Mouse (Mus musculus) midbrain, embryonic 13.5 days (tissue): ENCODE measurements around the gene Gm20716. TPM values are rescaled to one million over a fixed set of nuclear protein-coding genes. Genes with fewer than 3 reads are reported as not detected.
A peak's percentile ranks its signal among the peaks of the same experiment; 100 is the strongest.
"Not testable (repeated sequence)": the region's sequence is repeated elsewhere in the genome, so short reads cannot be mapped to it uniquely, and the experiment has no call there.

ENCODE experiments used
- ATAC-seq: fragments of 200-750 bp; cut with Nextera tagmentation; 2 replicates; pipeline ENCODE4 v1.8.0; 2017; ENCODE audit warnings: mild to moderate bottlenecking, moderate TSS enrichment, moderate library complexity
- H3K27ac ChIP-seq: fragments of 300-500 bp; sonication (generic); 2 replicates; pipeline ENCODE4 v1.5.1; 2015; ENCODE audit warnings: inconsistent platforms, mild to moderate bottlenecking, moderate library complexity
- H3K27me3 ChIP-seq: fragments of 300-500 bp; sonication (generic); 2 replicates; pipeline ENCODE4 v1.6.1; 2015; ENCODE audit warnings: mild to moderate bottlenecking, inconsistent platforms
- H3K36me3 ChIP-seq: fragments of 300-500 bp; sonication (generic); 2 replicates; pipeline ENCODE4 v1.6.1; 2015; ENCODE audit warnings: mild to moderate bottlenecking, inconsistent platforms
- H3K4me1 ChIP-seq: fragments of 300-500 bp; sonication (generic); replicated peaks from 2 replicates; pipeline ENCODE4 v1.6.1; 2015; ENCODE audit warnings: inconsistent platforms
- H3K4me2 ChIP-seq: fragments of 300-500 bp; sonication (generic); replicated peaks from 2 replicates; pipeline ENCODE4 v1.6.1; 2015; ENCODE audit warnings: moderate library complexity, mild to moderate bottlenecking, inconsistent platforms
- H3K4me3 ChIP-seq: fragments of 300-500 bp; sonication (generic); replicated peaks from 2 replicates; pipeline ENCODE4 v1.5.1; 2015; ENCODE audit warnings: mild to moderate bottlenecking, inconsistent platforms
- H3K9ac ChIP-seq: fragments of 300-500 bp; sonication (generic); replicated peaks from 2 replicates; pipeline ENCODE4 v1.6.1; 2015; ENCODE audit warnings: mild to moderate bottlenecking, inconsistent platforms
- H3K9me3 ChIP-seq: fragments of 300-500 bp; sonication (generic); 2 replicates; pipeline ENCODE4 v1.6.1; 2016; ENCODE audit warnings: mild to moderate bottlenecking, inconsistent platforms
- WGBS: fragments of 180-500 bp; shearing (Covaris S2); methylation state at CpG from one replicate; pipeline ENCODE4 v1.1.7; 2015; 5-methylcytosine and 5-hydroxymethylcytosine counted together
- polyA plus RNA-seq: library from polyadenylated mRNA; unstranded; fragments of >200 nt; fragmentation: Nextera tagmentation; extraction: Ambion mirVana; gene quantifications from 2 replicates; pipeline ENCODE4 v1.2.1, GENCODE M21; 2015

Gm20716 gene
- polyA plus RNA-seq, 1 experiment from 2014 or later, result 29.1 TPM

GRCm38 (mm10) chr2:168158911-168159711 lies 71.1 kb downstream of the Gm20716 start:
- H3K27ac ChIP-seq, result peak overlapping the region; percentile 25; the same call in 1 of the 2 replicates
- peak overlapping the region; percentile 50 for H3K4me2 ChIP-seq

GRCm38 (mm10) chr2:168157974-168158373 lies 72.2 kb downstream of the Gm20716 start:
- not testable (repeated sequence) for ATAC-seq

More at GRCm38 (mm10) chr2:168158911-168159711, 71.1 kb downstream of the Gm20716 start:
- Histone ChIP-seq H3K27me3 (0 out of 2 replicates have a peak, but pooled peaks cover 11% of the 10 kb centered on the region), H3K4me1 (peaks cover 40% of the 10 kb centered on the region), H3K4me3 (peak overlapping the region; percentile 24), H3K36me3 (no peaks in the 10 kb centered on the region), H3K9ac (peak overlapping the region; percentile 61), H3K9me3 (no peaks in the 10 kb centered on the region)
- WGBS, result 3% methylated on average over 25 of the region's 25 CpGs
- peak; percentile 66; the same call in 1 of the 2 replicates for ATAC-seq

GRCm38 (mm10) chr2:168156361-168156760 lies 73.8 kb downstream of the Gm20716 start:
- Histone ChIP-seq H3K27ac (no peak overlapping the region), H3K36me3 (no peaks in the 10 kb centered on the region), H3K9me3 (no peaks in the 10 kb centered on the region), H3K4me1 (peaks cover 34% of the 10 kb centered on the region), H3K4me3 (no peak overlapping the region), H3K9ac (no peak overlapping the region), H3K27me3 (0 out of 2 replicates have a peak, but pooled peaks cover 11% of the 10 kb centered on the region), H3K4me2 (no peak overlapping the region)
- 21% methylated on average over 14 of the region's 14 CpGs for WGBS
- ATAC-seq, result no peak

More at GRCm38 (mm10) chr2:168157974-168158373, 72.2 kb downstream of the Gm20716 start:
- Histone ChIP-seq H3K27me3 (0 out of 2 replicates have a peak, but pooled peaks cover 11% of the 10 kb centered on the region), H3K4me1 (peaks cover 41% of the 10 kb centered on the region)
- H3K4me3 ChIP-seq, H3K9ac ChIP-seq, H3K36me3 ChIP-seq, H3K27ac ChIP-seq, H3K9me3 ChIP-seq, H3K4me2 ChIP-seq: not testable (repeated sequence)
- 63% methylated on average over 10 of the region's 11 CpGs for WGBS

- Histone ChIP-seq H3K4me1 (peaks cover 32% of the 10 kb centered on the region), H3K27ac (no peak overlapping the region)
- WGBS, result 86% methylated on average over 7 of the region's 7 CpGs
Measured at GRCm38 (mm10) chr2:168155666-168156065, 74.5 kb downstream of the Gm20716 start.

GRCm38 (mm10) chr2:168154090-168154881 lies 75.9 kb downstream of the Gm20716 start:
- Histone ChIP-seq H3K36me3 (no peaks in the 10 kb centered on the region), H3K4me3 (no peak overlapping the region), H3K9me3 (no peaks in the 10 kb centered on the region), H3K4me1 (peaks cover 26% of the 10 kb centered on the region), H3K27ac (peak overlapping the region; percentile 68), H3K9ac (peak overlapping the region; percentile 7; the same call in 1 of the 2 replicates), H3K27me3 (no peaks in the 10 kb centered on the region), H3K4me2 (peak overlapping the region; percentile 27)
- 21% methylated on average over 13 of the region's 14 CpGs for WGBS
- peak; percentile 91 for ATAC-seq

More at GRCm38 (mm10) chr2:168155666-168156065, 74.5 kb downstream of the Gm20716 start:
- no peak for ATAC-seq
- Histone ChIP-seq H3K9ac (no peak overlapping the region), H3K4me3 (no peak overlapping the region), H3K36me3 (no peaks in the 10 kb centered on the region), H3K4me2 (no peak overlapping the region), H3K27me3 (0 out of 2 replicates have a peak, but pooled peaks cover 10% of the 10 kb centered on the region), H3K9me3 (no peaks in the 10 kb centered on the region)

GRCm38 (mm10) chr2:168149241-168149640 lies 80.9 kb downstream of the Gm20716 start:
- H3K27ac ChIP-seq, result no peak overlapping the region
- no peaks in the 10 kb centered on the region for H3K36me3 ChIP-seq
- H3K4me2 ChIP-seq, result no peak overlapping the region
- H3K4me3 ChIP-seq, result no peak overlapping the region
- H3K4me1 ChIP-seq, result peaks cover 7% of the 10 kb centered on the region
- no peaks in the 10 kb centered on the region for H3K9me3 ChIP-seq
- no peak for ATAC-seq
- no peak overlapping the region for H3K9ac ChIP-seq
- no peaks in the 10 kb centered on the region for H3K27me3 ChIP-seq
- 91% methylated on average over 8 of the region's 8 CpGs for WGBS

GRCm38 (mm10) chr2:168147722-168148432 lies 82.3 kb downstream of the Gm20716 start:
- WGBS, result 70% methylated on average over 22 of the region's 22 CpGs
- Histone ChIP-seq H3K9ac (no peak overlapping the region), H3K36me3 (no peaks in the 10 kb centered on the region), H3K27ac (no peak overlapping the region), H3K4me2 (no peak overlapping the region), H3K27me3 (no peaks in the 10 kb centered on the region), H3K4me3 (no peak overlapping the region), H3K9me3 (no peaks in the 10 kb centered on the region), H3K4me1 (peaks cover 14% of the 10 kb centered on the region)
- no peak for ATAC-seq

- no peak overlapping the region for H3K9ac ChIP-seq
Measured at GRCm38 (mm10) chr2:168145437-168145836, 84.7 kb downstream of the Gm20716 start.

GRCm38 (mm10) chr2:168143794-168144193 lies 86.4 kb downstream of the Gm20716 start:
- H3K27ac ChIP-seq, result no peak overlapping the region
- WGBS, result 28% methylated on average over 5 of the region's 5 CpGs
- peaks cover 14% of the 10 kb centered on the region for H3K4me1 ChIP-seq
- no peaks in the 10 kb centered on the region for H3K36me3 ChIP-seq
- no peak overlapping the region for H3K4me3 ChIP-seq
- no peak overlapping the region for H3K9ac ChIP-seq
- ATAC-seq, result peak; percentile 58; the same call in 1 of the 2 replicates
- no peaks in the 10 kb centered on the region for H3K27me3 ChIP-seq
- no peak overlapping the region for H3K4me2 ChIP-seq
- no peaks in the 10 kb centered on the region for H3K9me3 ChIP-seq

More at GRCm38 (mm10) chr2:168145437-168145836, 84.7 kb downstream of the Gm20716 start:
- H3K4me1 ChIP-seq, result peaks cover 14% of the 10 kb centered on the region
- no peaks in the 10 kb centered on the region for H3K9me3 ChIP-seq
- H3K4me3 ChIP-seq, result no peak overlapping the region
- no peak overlapping the region for H3K27ac ChIP-seq
- H3K36me3 ChIP-seq, result no peaks in the 10 kb centered on the region
- 78% methylated on average over 2 of the region's 2 CpGs for WGBS
- H3K27me3 ChIP-seq, result no peaks in the 10 kb centered on the region
- no peak for ATAC-seq
- H3K4me2 ChIP-seq, result no peak overlapping the region

GRCm38 (mm10) chr2:168137161-168137560 lies 93.0 kb downstream of the Gm20716 start:
- 66% methylated on average over 15 of the region's 15 CpGs for WGBS
- Histone ChIP-seq H3K4me1 (peaks cover 4% of the 10 kb centered on the region; the same call in 1 of the 2 replicates), H3K9me3 (no peaks in the 10 kb centered on the region), H3K9ac (no peak overlapping the region), H3K4me2 (peak overlapping the region; percentile 20), H3K27me3 (no peaks in the 10 kb centered on the region), H3K27ac (no peak overlapping the region), H3K36me3 (no peaks in the 10 kb centered on the region), H3K4me3 (no peak overlapping the region)
- no peak for ATAC-seq
